Mouse (Mus musculus): ENCODE results near the gene Zfyve26. TPM values are rescaled to one million over a fixed set of nuclear protein-coding genes. Genes with fewer than 3 reads are reported as not detected.

Zfyve26 gene
- polyA plus RNA-seq (2015; fragmentation: Nextera tagmentation; extraction: Ambion mirVana): 7.6 and 9.1 TPM in 2 replicates

DNA sequence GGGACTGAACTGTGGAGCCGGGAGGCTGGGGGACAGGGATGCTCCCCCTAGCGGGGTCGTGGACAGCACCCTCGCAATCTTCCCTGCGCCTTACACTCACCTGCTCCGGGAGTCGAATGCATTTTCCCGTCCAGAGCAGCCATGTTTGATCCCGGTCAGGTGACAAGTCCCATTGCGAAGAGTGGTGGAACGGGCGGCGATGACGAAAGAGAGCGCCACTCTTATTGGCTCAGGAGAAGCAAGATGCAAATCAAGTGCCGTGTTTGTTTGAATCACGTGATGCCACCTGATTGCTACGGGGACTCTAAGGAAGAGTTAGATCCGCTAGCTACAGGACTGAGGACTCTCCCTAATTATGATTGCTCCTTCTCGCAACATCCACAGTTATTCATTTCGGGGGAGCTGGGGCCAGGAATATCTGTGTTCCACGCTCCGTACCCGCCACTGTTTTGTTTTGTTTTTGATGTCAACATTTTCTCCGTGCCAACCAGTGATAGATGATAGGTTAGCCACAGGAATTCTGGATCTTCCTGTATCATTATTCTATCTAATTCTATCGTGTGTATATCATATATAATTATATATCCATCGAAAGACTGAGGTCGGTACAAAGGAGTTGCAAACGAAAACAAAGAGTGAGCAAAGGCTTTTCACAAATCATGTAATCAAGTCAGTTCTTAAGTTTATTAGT lies at the start of gene Zfyve26:
Zfyve26 (minus strand) TSS at position 179 of the 691 bp plus-strand sequence.

GRCm38 (mm10) chr12:79297121-79297576 lies 1.0 kb upstream of the Zfyve26 start, which contains the start of gene Rad51b:
Rad51b (plus strand) TSS chr12:79297282.

DNA sequence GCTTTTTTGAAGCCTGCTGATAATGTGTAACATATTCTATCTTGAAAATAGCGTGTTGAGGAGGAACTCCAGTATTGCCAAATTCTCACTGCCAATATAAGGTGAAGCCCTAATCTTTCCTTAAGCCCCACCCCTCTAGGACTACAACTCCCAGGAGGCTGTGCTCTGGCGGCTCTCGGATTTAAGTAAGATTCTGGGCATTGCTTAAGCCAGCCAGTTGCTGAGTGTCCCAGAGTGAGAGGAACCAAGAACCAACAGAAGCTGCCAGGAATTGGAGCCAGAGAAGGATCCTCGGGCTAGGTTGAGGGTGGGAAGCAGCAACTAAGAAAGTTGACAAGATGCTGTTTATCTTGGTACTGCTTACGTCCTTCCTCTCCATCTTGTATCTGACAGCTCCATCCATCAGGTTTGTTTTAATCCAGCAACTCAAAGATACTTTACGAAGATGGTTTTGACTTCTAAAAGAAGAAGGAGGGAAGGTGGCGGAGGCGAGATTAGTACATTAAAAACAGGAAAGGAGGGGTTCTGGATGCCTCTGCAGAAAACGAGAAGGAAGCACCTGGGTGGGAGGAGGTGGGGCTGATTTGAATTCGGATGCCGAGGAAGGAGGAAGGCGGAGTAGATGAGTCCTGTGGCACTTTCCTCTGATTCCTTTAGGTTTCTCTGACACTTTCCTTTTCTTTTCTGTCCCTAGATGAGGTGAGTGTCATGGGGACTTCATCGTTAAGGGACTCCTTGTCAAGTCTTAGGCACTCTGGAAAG lies 87.2 kb downstream of the Zfyve26 start, which contains the start of gene Rdh12:
Rdh12 (plus strand) TSS at position 212 of the 762 bp plus-strand sequence.

DNA sequence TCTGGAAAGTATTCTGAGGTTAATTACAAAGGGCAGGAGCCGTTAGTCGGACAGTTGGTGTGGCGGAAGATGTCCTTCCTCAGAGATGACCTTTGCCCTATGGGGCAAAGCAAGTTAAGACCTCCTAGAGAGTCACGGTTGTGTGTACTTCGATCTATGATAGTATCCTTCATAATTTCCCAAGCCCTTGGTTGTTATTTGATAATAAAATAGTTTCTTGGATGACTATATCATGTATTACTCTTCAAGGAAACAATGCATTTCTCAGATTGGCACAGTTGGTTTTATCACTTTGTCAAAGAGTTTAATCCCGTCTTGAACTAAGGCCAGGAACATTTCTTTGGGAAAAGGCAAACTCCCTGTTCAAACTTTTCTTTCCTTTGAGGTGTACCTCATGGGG lies 103.9 kb downstream of the Zfyve26 start, which contains the start of gene Rdh11:
Rdh11 (minus strand) TSS at position 101 of the 400 bp plus-strand sequence.

Other genes with a start within 250 kb of the Zfyve26 start
- 17.6 and 19.1 TPM in 2 replicates for gene Pigh, start 206.7 kb downstream of the Zfyve26 start, polyA plus RNA-seq (2015; fragmentation: Nextera tagmentation; extraction: Ambion mirVana)
- gene Arg2, start 165.5 kb downstream of the Zfyve26 start, polyA plus RNA-seq (2015; fragmentation: Nextera tagmentation; extraction: Ambion mirVana): 17.0 and 17.7 TPM in 2 replicates
- gene Vti1b, start 123.6 kb downstream of the Zfyve26 start, polyA plus RNA-seq (2015; fragmentation: Nextera tagmentation; extraction: Ambion mirVana): 221 and 227 TPM in 2 replicates
- gene Rdh11, start 104.0 kb downstream of the Zfyve26 start, polyA plus RNA-seq (2015; fragmentation: Nextera tagmentation; extraction: Ambion mirVana): 31.0 and 35.7 TPM in 2 replicates
- 0.58 and 0.75 TPM in 2 replicates for gene Rdh12, start 87.4 kb downstream of the Zfyve26 start, polyA plus RNA-seq (2015; fragmentation: Nextera tagmentation; extraction: Ambion mirVana)
- 0.83 and 1.2 TPM in 2 replicates for gene Rad51b, start 978 bp upstream of the Zfyve26 start, polyA plus RNA-seq (2015; fragmentation: Nextera tagmentation; extraction: Ambion mirVana)